9 mouse cellular contexts compared by ENCODE assay signal in genomic region chrX:136590199-136590896, GRCm38 (mm10). TPM values are rescaled to one million over a fixed set of nuclear protein-coding genes. Genes with fewer than 3 reads are reported as not detected.
DNase-seq lines count a peak whose midpoint lies in the region.
"Had no signal": no experiment of that assay in that cellular context is flagged by ENCODE, and none has a peak within 500 bp of the region (broad histone marks: within the 10 kb centered on the region; RNA-seq: fewer than 3 reads in every experiment).

Tceal3 (plus strand) TSS chrX:136590842.

- no peak for DNase-seq in adrenal gland, adult 2 months
- DNase-seq in cerebellum, adult 9-11 months = peak; percentile 68
- peak; percentile 45 to 58 for DNase-seq in frontal cortex, postnatal 10 days (ENCODE audit: low spot score in 2 of 2)
- DNase-seq in left cerebral cortex, postnatal 14 days (ENCODE audit: low spot score in 2 of 2) = peak; percentile 70 to 80
- peak; percentile 72 to 83 for DNase-seq in right cerebral cortex, postnatal 10 days (ENCODE audit: low spot score in 2 of 2)
- no peak for DNase-seq in spleen, adult 12 weeks (ENCODE audit: low spot score)
- DNase-seq in gastrocnemius, postnatal 36 days = no peak
- DNase-seq in lung, postnatal 25 days (ENCODE audit: low spot score) = no peak
- DNase-seq: lung, embryonic 14.5 days had no signal

- intact Hi-C loops in left cerebral cortex, postnatal 14 days (cut with DNase I) = no loop called here
- intact Hi-C loops in gastrocnemius, postnatal 36 days (cut with DNase I) = no loop called here

RNA-seq across cellular contexts. Expression of gene Tceal3, which starts in this region (rescaled TPM):
- total RNA-seq in adrenal gland, adult 2 months (2021) = 10 to 100 TPM; 25.1 to 43.3 TPM
- 4.9 and 8.0 TPM in 2 replicates for polyA plus RNA-seq in adrenal gland, adult 2 months (2012; rRNA removed)
- 100 to 1,000 TPM; 124 to 129 TPM for total RNA-seq in left cerebral cortex, postnatal 14 days (2021)
- total RNA-seq in gastrocnemius, postnatal 36 days (2021) = under 1 TPM; 0.25 to 0.74 TPM

Comparison
In these comparisons a context has a peak if more than half of its experiments do, and no peak if none do; other contexts are left out.
1. RNA of gene Tceal3 (total RNA-seq): 124 to 129 TPM in left cerebral cortex, postnatal 14 days and 25.1 to 43.3 TPM in adrenal gland, adult 2 months; 0.25 to 0.74 TPM in gastrocnemius, postnatal 36 days; every median in the first group is over 10 times any median in the second.
2. DNase-seq: peak in cerebellum, adult 9-11 months (single experiment), frontal cortex, postnatal 10 days (2 of 2), left cerebral cortex, postnatal 14 days (2 of 2) and right cerebral cortex, postnatal 10 days (2 of 2); none in adrenal gland, adult 2 months (single experiment), spleen, adult 12 weeks (single experiment), gastrocnemius, postnatal 36 days (0 of 2) and lung, postnatal 25 days (single experiment).